Mouse (Mus musculus) Patski (cell line): ENCODE results near the gene Syne3. TPM values are rescaled to one million over a fixed set of nuclear protein-coding genes. Genes with fewer than 3 reads are reported as not detected.

ENCODE experiments used
- ATAC-seq: fragments of 100-300 bp; one replicate; pipeline ENCODE4 v1.8.0; 2021
- CTCF ChIA-PET: fragments of 350-600 bp; sonication (Branson Sonifier 250); formaldehyde crosslinking; loops from one replicate; lab custom pipeline; 2022; ENCODE audit warnings: inconsistent platforms; lab: Charles Lee
- POLR2A ChIA-PET: fragments of 350-600 bp; sonication (Branson Sonifier 250); formaldehyde crosslinking; loops from one replicate; lab custom pipeline; 2022; ENCODE audit warnings: antibody characterized with exemption, inconsistent platforms; lab: Charles Lee
- DNase-seq: peaks from one replicate; pipeline ENCODE4 v3.0.0-alpha.2; 2011; ENCODE audit warnings: low read depth, low spot score
- H3K27me3 ChIP-seq: fragments of 371-371 bp; one replicate; pipeline ENCODE4 v1.5.1; 2021
- CTCF ChIP-seq: fragments of 100-300 bp; IDR thresholded peaks from one replicate; pipeline ENCODE4 v1.5.1; 2021
- in situ Hi-C: fragments of 300-500 bp; cut with MboI; formaldehyde crosslinking; loops from 3 replicates; pipeline ENCODE4 v1.11.1; 2018; ENCODE audit warnings: low pct_unique_long_range_greater_than_20kb, mixed read lengths
- polyA plus RNA-seq: library from polyadenylated mRNA; unstranded; gene quantifications from one replicate; pipeline ENCODE4 v1.2.3, GENCODE M21; 2021

Gene Syne3
- polyA plus RNA-seq, 1 experiment from 2014 or later: 14.2 TPM

DNA sequence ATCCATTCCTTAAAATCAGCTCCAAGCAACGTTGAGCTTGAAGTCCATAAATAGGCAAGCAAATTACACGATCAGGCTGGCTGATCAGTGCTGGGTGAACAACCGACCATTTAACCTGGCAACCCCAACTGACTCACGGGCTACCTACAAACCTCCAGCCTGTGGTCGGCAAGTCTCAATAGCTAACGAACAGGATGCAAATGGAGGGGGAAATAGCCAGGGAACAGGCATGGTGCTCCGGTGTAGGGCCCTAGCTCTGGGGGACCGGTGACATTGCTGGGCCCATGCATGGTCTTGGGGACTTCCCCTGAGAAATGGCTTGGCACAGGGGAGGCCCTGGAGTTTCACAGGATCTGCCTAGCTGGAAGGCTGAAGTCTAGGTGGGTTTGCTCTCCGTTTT lies 8.3 kb downstream of the Syne3 start:
- ChIA-PET CTCF (interaction anchor here (0.9 to 1.8 kb wide), 8 partner anchors 11 to 47 kb away, joined by 3 to 4 read pairs (median 3); no protein-coding TSS in a partner anchor), POLR2A (interaction anchor here (0.7 kb wide), 1 partner anchor 25 kb away, joined by 3 read pairs; no protein-coding TSS in a partner anchor)
- in situ Hi-C loops: no loop called here
- H3K27me3 ChIP-seq: no peaks in the 10 kb centered on the region
- ATAC-seq (peak; percentile 3), DNase-seq (no peak)
- no peak for TF ChIP-seq CTCF

- ChIA-PET CTCF (interaction anchor here (0.9 to 1.8 kb wide), 8 partner anchors 12 to 47 kb away, joined by 3 to 4 read pairs (median 3); no protein-coding TSS in a partner anchor), POLR2A (interaction anchor here (0.7 kb wide), 1 partner anchor 26 kb away, joined by 3 read pairs; no protein-coding TSS in a partner anchor)
- ATAC-seq (peak; percentile 91), DNase-seq (peak; percentile 95)
- in situ Hi-C loops: no loop called here
- no peaks in the 10 kb centered on the region for H3K27me3 ChIP-seq
- TF ChIP-seq CTCF: no peak
These were observed 8.9 kb downstream of the Syne3 start for GRCm38 (mm10) chr12:105000487-105001283.

GRCm38 (mm10) chr12:104999171-104999570 lies 10.4 kb downstream of the Syne3 start:
- no peak for ATAC-seq
- in situ Hi-C loops: loop anchor here (25.0 kb wide), 1 partner anchor 1312 kb away; the partner anchor contains the start of genes Serpina16 and Serpina1f
- TF ChIP-seq CTCF: no peak
- CTCF ChIA-PET: interaction anchor here (1.3 kb wide), 1 partner anchor 9 kb away, joined by 4 read pairs; no protein-coding TSS in a partner anchor
- POLR2A ChIA-PET: no interaction called here
- DNase-seq: no peak
- no peaks in the 10 kb centered on the region for H3K27me3 ChIP-seq

GRCm38 (mm10) chr12:104998541-104998940 lies 11.1 kb downstream of the Syne3 start:
- no peak for TF ChIP-seq CTCF
- ChIA-PET CTCF (interaction anchor here (1.3 kb wide), 1 partner anchor 9 kb away, joined by 4 read pairs; no protein-coding TSS in a partner anchor), POLR2A (no interaction called here)
- ATAC-seq: no peak
- in situ Hi-C loops: loop anchor here (25.0 kb wide), 1 partner anchor 1311 kb away; the partner anchor contains the start of genes Serpina16 and Serpina1f
- H3K27me3 ChIP-seq: no peaks in the 10 kb centered on the region
- no peak for DNase-seq

DNA sequence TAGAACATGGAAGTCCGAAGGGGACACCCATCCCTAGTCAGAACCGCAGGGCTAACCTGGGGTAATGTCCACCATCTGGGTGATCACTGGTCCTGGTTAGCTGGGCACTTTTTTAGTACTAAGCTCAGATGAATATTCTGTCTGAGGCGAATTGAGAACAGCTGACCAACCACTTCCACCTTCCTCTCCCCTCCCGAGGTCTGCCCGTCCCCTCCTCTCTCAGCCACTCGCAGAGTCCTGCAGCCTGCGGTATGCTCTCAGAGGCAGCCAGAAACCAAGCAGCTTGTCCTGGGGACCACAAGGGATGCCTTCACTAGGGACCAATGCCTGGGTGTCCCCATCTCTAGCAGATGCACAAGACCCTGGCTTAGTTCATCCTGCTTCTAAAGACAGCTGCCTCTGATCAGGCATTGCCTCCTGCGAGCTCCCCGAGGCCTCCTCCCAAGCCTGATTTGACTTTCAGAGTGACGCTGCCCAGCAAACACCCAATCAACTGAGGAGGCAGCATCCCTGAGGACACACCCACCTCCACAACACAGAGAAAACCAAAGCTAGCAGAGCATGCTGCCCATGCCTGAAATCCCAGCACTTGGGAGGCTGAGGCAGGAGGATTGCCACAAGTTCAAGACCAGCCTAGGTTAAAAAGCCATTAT lies 11.8 kb downstream of the Syne3 start:
- no peak for ATAC-seq
- TF ChIP-seq CTCF: no peak
- no peaks in the 10 kb centered on the region for H3K27me3 ChIP-seq
- DNase-seq: no peak
- ChIA-PET CTCF (interaction anchor here (1.5 kb wide), 1 partner anchor 11 kb away, joined by 4 read pairs; no protein-coding TSS in a partner anchor), POLR2A (no interaction called here)
- in situ Hi-C loops: loop anchor here (25.0 kb wide), 1 partner anchor 1310 kb away; the partner anchor contains the start of genes Serpina16 and Serpina1f

- ATAC-seq: no peak
- H3K27me3 ChIP-seq: no peaks in the 10 kb centered on the region
- CTCF ChIA-PET: interaction anchor here (1.5 kb wide), 1 partner anchor 10 kb away, joined by 4 read pairs; no protein-coding TSS in a partner anchor
- TF ChIP-seq CTCF: no peak
- in situ Hi-C loops: loop anchor here (25.0 kb wide), 1 partner anchor 1310 kb away; the partner anchor contains the start of genes Serpina16 and Serpina1f
- DNase-seq: no peak
- POLR2A ChIA-PET: no interaction called here
These were observed 12.4 kb downstream of the Syne3 start for GRCm38 (mm10) chr12:104997159-104997558.

GRCm38 (mm10) chr12:104996012-104996728 lies 13.4 kb downstream of the Syne3 start:
- POLR2A ChIA-PET: no interaction called here
- no peaks in the 10 kb centered on the region for H3K27me3 ChIP-seq
- CTCF ChIA-PET: no interaction called here
- TF ChIP-seq CTCF: no peak
- ATAC-seq: no peak
- no peak for DNase-seq
- in situ Hi-C loops: loop anchor here (25.0 kb wide), 1 partner anchor 1309 kb away; the partner anchor contains the start of genes Serpina16 and Serpina1f

- in situ Hi-C loops: loop anchor here (25.0 kb wide), 1 partner anchor 1308 kb away; the partner anchor contains the start of genes Serpina16 and Serpina1f
- ATAC-seq (no peak), DNase-seq (no peak)
- no peaks in the 10 kb centered on the region for H3K27me3 ChIP-seq
- POLR2A ChIA-PET: interaction anchor here (0.6 kb wide), 1 partner anchor 17 kb away, joined by 3 read pairs; no protein-coding TSS in a partner anchor
- CTCF ChIA-PET: no interaction called here
- no peak for TF ChIP-seq CTCF
These were observed 14.2 kb downstream of the Syne3 start for GRCm38 (mm10) chr12:104995259-104995876.

- no peak for TF ChIP-seq CTCF
- ChIA-PET CTCF (no interaction called here), POLR2A (interaction anchor here (1.0 kb wide), 1 partner anchor 11 kb away, joined by 3 read pairs; no protein-coding TSS in a partner anchor)
- in situ Hi-C loops: loop anchor here (25.0 kb wide), 1 partner anchor 1306 kb away; the partner anchor contains the start of genes Serpina16 and Serpina1f
- ATAC-seq: no peak
- no peaks in the 10 kb centered on the region for H3K27me3 ChIP-seq
- no peak for DNase-seq
These were observed 16.8 kb downstream of the Syne3 start for GRCm38 (mm10) chr12:104992838-104993237.
